Mouse (Mus musculus) limb, embryonic 13.5 days (tissue): ENCODE measurements around the gene Emilin1. TPM values are rescaled to one million over a fixed set of nuclear protein-coding genes. Genes with fewer than 3 reads are reported as not detected.

Experiments
- ATAC-seq: fragments of 200-750 bp; cut with Nextera tagmentation; 2 replicates; pipeline ENCODE4 v1.8.0; 2017; ENCODE audit warnings: low read depth, moderate number of reproducible peaks, moderate TSS enrichment; ENCODE audit not compliant: low FRiP score
- H3K27ac ChIP-seq: fragments of 300-500 bp; sonication (generic); 2 replicates; pipeline ENCODE4 v1.5.1; 2015; ENCODE audit warnings: inconsistent platforms, mild to moderate bottlenecking, moderate library complexity
- H3K27me3 ChIP-seq: fragments of 300-500 bp; sonication (generic); 2 replicates; pipeline ENCODE4 v1.6.1; 2015; ENCODE audit warnings: mild to moderate bottlenecking, inconsistent platforms
- H3K36me3 ChIP-seq: fragments of 300-500 bp; sonication (generic); 2 replicates; pipeline ENCODE4 v1.6.1; 2015; ENCODE audit warnings: inconsistent platforms, mild to moderate bottlenecking, moderate library complexity
- H3K4me1 ChIP-seq: fragments of 300-500 bp; sonication (generic); 2 replicates; pipeline ENCODE4 v1.6.1; 2015; ENCODE audit warnings: inconsistent platforms
- H3K4me2 ChIP-seq: fragments of 300-500 bp; sonication (generic); replicated peaks from 2 replicates; pipeline ENCODE4 v1.6.1; 2015; ENCODE audit warnings: inconsistent platforms, mild to moderate bottlenecking, moderate library complexity
- H3K4me3 ChIP-seq: fragments of 300-500 bp; sonication (generic); 2 replicates; pipeline ENCODE4 v1.5.1; 2015; ENCODE audit warnings: moderate library complexity, mild to moderate bottlenecking, inconsistent platforms
- H3K9ac ChIP-seq: fragments of 300-500 bp; sonication (generic); 2 replicates; pipeline ENCODE4 v1.6.1; 2015; ENCODE audit warnings: mild to moderate bottlenecking, inconsistent platforms
- H3K9me3 ChIP-seq: fragments of 300-500 bp; sonication (generic); 2 replicates; pipeline ENCODE4 v1.6.1; 2016; ENCODE audit warnings: inconsistent platforms
- WGBS: fragments of 180-500 bp; shearing (Covaris S2); methylation state at CpG from one replicate; pipeline ENCODE4 v1.1.7; 2015; 5-methylcytosine and 5-hydroxymethylcytosine counted together
- polyA plus RNA-seq: library from polyadenylated mRNA; unstranded; fragments of >200 nt; fragmentation: Nextera tagmentation; extraction: Ambion mirVana; gene quantifications from 2 replicates; pipeline ENCODE4 v1.2.1, GENCODE M21; 2015

The Emilin1 gene
- polyA plus RNA-seq, 1 experiment from 2014 or later, result 281 TPM

GRCm38 (mm10) chr5:30919831-30920614 is 6.8 kb downstream of the Emilin1 start:
- Histone ChIP-seq H3K4me2 (peak overlapping the region; percentile 72; the same call in 1 of the 2 replicates), H3K36me3 (peaks cover 48% of the 10 kb centered on the region), H3K27ac (peak overlapping the region; percentile 72; the same call in 1 of the 2 replicates), H3K27me3 (no peaks in the 10 kb centered on the region), H3K4me3 (no peak overlapping the region), H3K4me1 (peaks cover 73% of the 10 kb centered on the region), H3K9me3 (no peaks in the 10 kb centered on the region), H3K9ac (peak overlapping the region; percentile 8; the same call in 1 of the 2 replicates)
- ATAC-seq, result no peak
- 62% methylated on average over 11 of the region's 11 CpGs for WGBS

GRCm38 (mm10) chr5:30920621-30921020 is 7.4 kb downstream of the Emilin1 start:
- Histone ChIP-seq H3K4me2 (peak overlapping the region; percentile 72; the same call in 1 of the 2 replicates), H3K36me3 (peaks cover 52% of the 10 kb centered on the region), H3K9me3 (no peaks in the 10 kb centered on the region), H3K4me1 (peaks cover 67% of the 10 kb centered on the region), H3K4me3 (no peak overlapping the region), H3K27me3 (no peaks in the 10 kb centered on the region), H3K27ac (peak overlapping the region; percentile 72; the same call in 1 of the 2 replicates), H3K9ac (no peak overlapping the region)
- 67% methylated on average over 19 of the region's 19 CpGs for WGBS
- ATAC-seq, result no peak

- Histone ChIP-seq H3K4me2 (peak within 1 kb of the TSS; percentile 72), H3K9me3 (no peaks in the 10 kb centered on the region), H3K27ac (peak within 1 kb of the TSS; percentile 83), H3K27me3 (no peaks in the 10 kb centered on the region), H3K4me1 (peaks cover 61% of the 10 kb centered on the region), H3K4me3 (peak within 1 kb of the TSS; percentile 38), H3K36me3 (peaks cover 52% of the 10 kb centered on the region), H3K9ac (peak within 1 kb of the TSS; percentile 63)
- ATAC-seq, result peak; percentile 90
- WGBS, result 3% methylated on average over 32 of the region's 40 CpGs
Measured at GRCm38 (mm10) chr5:30921256-30922033, 8.2 kb downstream of the Emilin1 start, which contains the start of gene Khk. TSS of gene Khk (plus strand) at chr5:30921431.

GRCm38 (mm10) chr5:30922581-30923041 is 9.4 kb downstream of the Emilin1 start:
- Histone ChIP-seq H3K9me3 (no peaks in the 10 kb centered on the region), H3K9ac (peak overlapping the region; percentile 63), H3K27ac (0 out of 2 replicates have a peak overlapping the region, but pooled peaks have one; percentile 83), H3K4me1 (peaks cover 50% of the 10 kb centered on the region), H3K36me3 (peaks cover 42% of the 10 kb centered on the region), H3K4me2 (peak overlapping the region; percentile 72), H3K4me3 (peak overlapping the region; percentile 38), H3K27me3 (no peaks in the 10 kb centered on the region)
- ATAC-seq, result no peak
- WGBS, result 76% methylated on average over 10 of the region's 10 CpGs

GRCm38 (mm10) chr5:30923119-30923518 is 9.9 kb downstream of the Emilin1 start:
- H3K27me3 ChIP-seq, result no peaks in the 10 kb centered on the region
- peak overlapping the region; percentile 72 for H3K4me2 ChIP-seq
- H3K36me3 ChIP-seq, result peaks cover 36% of the 10 kb centered on the region
- no peak for ATAC-seq
- H3K9me3 ChIP-seq, result no peaks in the 10 kb centered on the region
- H3K4me1 ChIP-seq, result peaks cover 49% of the 10 kb centered on the region
- no peak overlapping the region for H3K9ac ChIP-seq
- H3K4me3 ChIP-seq, result no peak overlapping the region
- 81% methylated on average over 6 of the region's 6 CpGs for whole genome bisulfite sequencing
- H3K27ac ChIP-seq, result 0 out of 2 replicates have a peak overlapping the region, but pooled peaks have one; percentile 15

GRCm38 (mm10) chr5:30924614-30925013 is 11.4 kb downstream of the Emilin1 start:
- WGBS, result 78% methylated on average over 8 of the region's 8 CpGs
- no peak overlapping the region for H3K4me3 ChIP-seq
- ATAC-seq, result no peak

GRCm38 (mm10) chr5:30925217-30925616 is 12.0 kb downstream of the Emilin1 start:
- no peaks in the 10 kb centered on the region for H3K27me3 ChIP-seq
- H3K4me2 ChIP-seq, result no peak overlapping the region
- no peak for ATAC-seq
- no peak overlapping the region for H3K4me3 ChIP-seq
- no peak overlapping the region for H3K9ac ChIP-seq
- H3K9me3 ChIP-seq, result no peaks in the 10 kb centered on the region
- peaks cover 30% of the 10 kb centered on the region for H3K4me1 ChIP-seq
- 92% methylated on average over 5 of the region's 5 CpGs for WGBS
- H3K27ac ChIP-seq, result no peak overlapping the region
- peaks cover 16% of the 10 kb centered on the region for H3K36me3 ChIP-seq

More at GRCm38 (mm10) chr5:30924614-30925013, 11.4 kb downstream of the Emilin1 start:
- H3K27me3 ChIP-seq, result no peaks in the 10 kb centered on the region
- peaks cover 22% of the 10 kb centered on the region for H3K36me3 ChIP-seq
- no peak overlapping the region for H3K9ac ChIP-seq
- H3K27ac ChIP-seq, result no peak overlapping the region
- no peaks in the 10 kb centered on the region for H3K9me3 ChIP-seq
- peaks cover 35% of the 10 kb centered on the region for H3K4me1 ChIP-seq
- H3K4me2 ChIP-seq, result no peak overlapping the region

- no peak for ATAC-seq
- H3K4me1 ChIP-seq, result peaks cover 25% of the 10 kb centered on the region
- WGBS, result 90% methylated on average over 2 of the region's 2 CpGs
- no peak overlapping the region for H3K4me3 ChIP-seq
- no peaks in the 10 kb centered on the region for H3K9me3 ChIP-seq
- H3K9ac ChIP-seq, result no peak overlapping the region
- H3K27me3 ChIP-seq, result no peaks in the 10 kb centered on the region
- H3K36me3 ChIP-seq, result peaks cover 7% of the 10 kb centered on the region; the same call in 1 of the 2 replicates
- no peak overlapping the region for H3K27ac ChIP-seq
- no peak overlapping the region for H3K4me2 ChIP-seq
Measured at GRCm38 (mm10) chr5:30926073-30926472, 12.9 kb downstream of the Emilin1 start.

- Histone ChIP-seq H3K9ac (no peak overlapping the region), H3K27me3 (no peaks in the 10 kb centered on the region), H3K9me3 (no peaks in the 10 kb centered on the region), H3K4me3 (0 out of 2 replicates have a peak overlapping the region, but pooled peaks have one; percentile 5), H3K36me3 (peaks cover 6% of the 10 kb centered on the region; the same call in 1 of the 2 replicates), H3K4me2 (peak overlapping the region; percentile 48), H3K27ac (no peak overlapping the region), H3K4me1 (peaks cover 10% of the 10 kb centered on the region)
- WGBS, result 43% methylated on average over 7 of the region's 7 CpGs
- no peak for ATAC-seq
Measured at GRCm38 (mm10) chr5:30927945-30928529, 14.8 kb downstream of the Emilin1 start.

GRCm38 (mm10) chr5:30930121-30930520 is 16.9 kb downstream of the Emilin1 start:
- ATAC-seq, result peak; percentile 34; the same call in 1 of the 2 replicates
- H3K4me1 ChIP-seq, result peaks cover 9% of the 10 kb centered on the region; the same call in 1 of the 2 replicates
- no peaks in the 10 kb centered on the region for H3K9me3 ChIP-seq
- H3K27ac ChIP-seq, result no peak overlapping the region
- H3K9ac ChIP-seq, result no peak overlapping the region
- H3K4me2 ChIP-seq, result no peak overlapping the region
- no peak overlapping the region for H3K4me3 ChIP-seq
- 41% methylated on average over 4 of the region's 4 CpGs for WGBS
- no peaks in the 10 kb centered on the region for H3K27me3 ChIP-seq
- H3K36me3 ChIP-seq, result peaks cover 3% of the 10 kb centered on the region; the same call in 1 of the 2 replicates

- Histone ChIP-seq H3K27me3 (no peaks in the 10 kb centered on the region), H3K36me3 (no peaks in the 10 kb centered on the region), H3K4me3 (no peak overlapping the region), H3K4me2 (no peak overlapping the region), H3K4me1 (peaks cover 9% of the 10 kb centered on the region; the same call in 1 of the 2 replicates), H3K9ac (0 out of 2 replicates have a peak overlapping the region, but pooled peaks have one; percentile 13), H3K27ac (no peak overlapping the region), H3K9me3 (no peaks in the 10 kb centered on the region)
- no peak for ATAC-seq
- WGBS, result 78% methylated on average over 6 of the region's 6 CpGs
Measured at GRCm38 (mm10) chr5:30930846-30931245, 17.6 kb downstream of the Emilin1 start.
